Comparison of ENCODE assay signal across 16 mouse cellular contexts in genomic region chr4:35356051-35356450, GRCm38 (mm10).
"Had no signal": no experiment of that assay in that cellular context is flagged by ENCODE, and none has a peak within 500 bp of the region (broad histone marks: within the 10 kb centered on the region; RNA-seq: fewer than 3 reads in every experiment).

No protein-coding gene starts in this region.

- H3K4me1 ChIP-seq: neural tube, embryonic 15.5 days; stomach, embryonic 15.5 days had no signal

- H3K4me2 ChIP-seq: neural tube, embryonic 13.5 days; neural tube, embryonic 15.5 days; stomach, embryonic 15.5 days had no signal

- H3K4me3 ChIP-seq: neural tube, embryonic 13.5 days; neural tube, embryonic 15.5 days; stomach, embryonic 15.5 days had no signal

- H3K27me3 ChIP-seq: neural tube, embryonic 13.5 days; neural tube, embryonic 15.5 days; stomach, embryonic 15.5 days had no signal

- H3K9me3 ChIP-seq: neural tube, embryonic 13.5 days; neural tube, embryonic 15.5 days; stomach, embryonic 15.5 days had no signal

- H3K36me3 ChIP-seq: neural tube, embryonic 13.5 days; neural tube, embryonic 15.5 days; stomach, embryonic 15.5 days had no signal

- H3K9ac ChIP-seq: neural tube, embryonic 13.5 days; neural tube, embryonic 15.5 days; stomach, embryonic 15.5 days had no signal

- H3K27ac ChIP-seq: neural tube, embryonic 13.5 days; neural tube, embryonic 15.5 days; stomach, embryonic 15.5 days; stomach, postnatal 0 days had no signal

- DNase-seq: retina, postnatal 1 day; right cerebral cortex, adult 18-20 months; right cerebral cortex, postnatal 14 days; right cerebral cortex, postnatal 25 days; right cerebral cortex, postnatal 4 days; spleen, adult 18-20 months; thymus, adult 18-20 months; thymus, adult 2 months; thymus, postnatal 14 days; thymus, postnatal 25 days; thymus, postnatal 36 days; thymus, postnatal 4 days had no signal
